Mouse (Mus musculus): ENCODE results near the gene Hepacam2. TPM values are rescaled to one million over a fixed set of nuclear protein-coding genes. Genes with fewer than 3 reads are reported as not detected.
"Not testable (repeated sequence)": the region's sequence is repeated elsewhere in the genome, so short reads cannot be mapped to it uniquely, and the experiment has no call there.

The Hepacam2 gene
- total and polyA plus RNA-seq, 2 experiments from 2014 or later, result not detected

DNA sequence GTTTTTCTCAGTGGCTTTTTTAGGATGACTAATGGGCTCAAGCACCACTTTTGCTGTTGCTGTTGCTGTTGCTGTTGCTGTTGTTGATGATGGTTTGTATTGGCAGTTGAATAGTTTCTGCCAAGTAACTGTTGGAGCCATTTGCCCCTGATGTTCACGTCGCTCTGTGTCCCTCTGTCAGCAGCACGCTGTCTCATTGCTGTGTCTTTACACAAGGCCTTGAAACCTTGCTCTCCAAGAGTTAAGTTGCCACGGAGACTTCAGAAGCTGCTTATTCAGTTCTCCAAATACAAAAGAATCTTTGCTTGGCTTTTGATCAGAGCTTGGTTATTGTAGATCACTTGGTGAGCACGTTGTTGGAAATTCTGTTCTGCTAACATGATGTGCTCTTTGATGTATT, 33.3 kb upstream of the Hepacam2 start:
- Histone ChIP-seq H3K27me3 (ENCODE audit: control insufficient read depth, insufficient read depth, low read length) (no peaks in the 10 kb centered on the region), H3K4me2 (ENCODE audit: low read depth, low read length) (no peak overlapping the region), H3K9me3 (replicated peaks; ENCODE audit: control insufficient read depth, low read length) (no peaks in the 10 kb centered on the region), H3K9ac (replicated peaks; ENCODE audit: low read depth, low read length) (no peak overlapping the region), H3K4me3 (ENCODE audit: low read depth, low read length) (no peak overlapping the region), H3K27ac (ENCODE audit: low read depth) (no peak overlapping the region), H3K36me3 (replicated peaks; ENCODE audit: control insufficient read depth, insufficient read depth, low read length) (peaks cover 6% of the 10 kb centered on the region), H3K4me1 (ENCODE audit: control insufficient read depth, insufficient read depth) (no peaks in the 10 kb centered on the region)
- 84% methylated on average over 5 of the region's 5 CpGs for WGBS
- TF ChIP-seq EP300 (IDR thresholded peaks at IDR 0.05; ENCODE audit: low read depth) (no peak), CTCF (IDR thresholded peaks at IDR 0.05; ENCODE audit: low read depth) (no peak)
- DNase-seq (ENCODE audit: low spot score) (no peak), ATAC-seq (ENCODE audit: insufficient read depth, low read depth) (no peak)

DNA sequence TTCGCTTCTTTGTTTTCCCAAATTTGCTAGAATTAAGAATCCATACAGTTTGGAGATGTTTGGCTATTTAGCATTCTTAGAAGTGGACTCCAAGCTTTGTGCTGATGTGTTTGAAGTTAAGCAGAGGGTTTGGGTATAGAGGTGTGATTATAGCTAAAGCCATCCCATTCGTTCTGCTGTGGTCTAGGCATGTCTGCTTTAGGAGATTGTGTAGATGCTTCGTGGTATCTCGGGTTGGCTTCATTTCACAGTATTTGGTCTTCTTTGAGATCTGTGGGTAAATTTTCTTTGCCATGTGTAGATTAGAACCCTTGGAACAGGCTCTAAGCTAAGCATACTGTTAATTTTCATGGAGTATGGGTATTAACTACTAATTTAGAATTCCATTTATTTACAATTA, 30.1 kb upstream of the Hepacam2 start:
- TF ChIP-seq CTCF (IDR thresholded peaks at IDR 0.05; ENCODE audit: low read depth) (no peak), EP300 (IDR thresholded peaks at IDR 0.05; ENCODE audit: low read depth) (no peak)
- Histone ChIP-seq H3K36me3 (replicated peaks; ENCODE audit: control insufficient read depth, insufficient read depth, low read length) (no peaks in the 10 kb centered on the region), H3K4me3 (ENCODE audit: low read depth, low read length) (no peak overlapping the region), H3K27ac (ENCODE audit: low read depth) (no peak overlapping the region), H3K9ac (replicated peaks; ENCODE audit: low read depth, low read length) (no peak overlapping the region), H3K9me3 (replicated peaks; ENCODE audit: control insufficient read depth, low read length) (no peaks in the 10 kb centered on the region), H3K4me2 (ENCODE audit: low read depth, low read length) (no peak overlapping the region), H3K4me1 (ENCODE audit: control insufficient read depth, insufficient read depth) (no peaks in the 10 kb centered on the region), H3K27me3 (ENCODE audit: control insufficient read depth, insufficient read depth, low read length) (no peaks in the 10 kb centered on the region)
- DNase-seq (ENCODE audit: low spot score) (no peak), ATAC-seq (ENCODE audit: insufficient read depth, low read depth) (no peak)
- 90% methylated on average over 4 of the region's 4 CpGs for WGBS

DNA sequence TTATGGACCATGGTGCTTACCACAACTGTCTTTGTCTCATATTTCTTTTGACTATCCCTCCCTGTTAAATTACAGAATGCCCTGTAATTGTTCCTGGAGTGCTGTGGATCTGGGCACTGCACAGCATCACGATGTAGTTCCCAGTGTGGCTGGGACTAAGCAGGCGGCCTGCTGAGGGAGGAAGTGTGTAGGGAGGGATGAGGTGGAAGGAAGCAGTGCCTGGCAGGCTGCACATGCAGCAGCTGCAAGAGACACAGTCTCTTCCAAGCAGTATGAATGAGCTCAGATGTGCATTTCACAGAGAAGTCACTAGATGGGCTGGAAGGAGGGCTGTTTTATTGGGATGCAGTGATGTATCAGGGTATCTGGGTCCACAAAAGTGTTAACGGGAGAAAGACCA, 14.5 kb upstream of the Hepacam2 start:
- peaks cover 10% of the 10 kb centered on the region; the same call in 1 of the 2 replicates for H3K36me3 ChIP-seq (replicated peaks; ENCODE audit: control insufficient read depth, insufficient read depth, low read length)
- 51% methylated on average over 3 of the region's 3 CpGs for WGBS
- TF ChIP-seq CTCF (IDR thresholded peaks at IDR 0.05; ENCODE audit: low read depth) (no peak), EP300 (IDR thresholded peaks at IDR 0.05; ENCODE audit: low read depth) (no peak)
- H3K4me3 ChIP-seq (ENCODE audit: low read depth, low read length), result no peak overlapping the region
- H3K27ac ChIP-seq (ENCODE audit: low read depth), result no peak overlapping the region
- ATAC-seq (ENCODE audit: insufficient read depth, low read depth) (no peak), DNase-seq (ENCODE audit: low spot score) (no peak)
- H3K9ac ChIP-seq (replicated peaks; ENCODE audit: low read depth, low read length), result no peak overlapping the region
- no peaks in the 10 kb centered on the region for H3K4me1 ChIP-seq (ENCODE audit: control insufficient read depth, insufficient read depth)
- no peak overlapping the region for H3K4me2 ChIP-seq (ENCODE audit: low read depth, low read length)
- H3K27me3 ChIP-seq (ENCODE audit: control insufficient read depth, insufficient read depth, low read length), result no peaks in the 10 kb centered on the region
- H3K9me3 ChIP-seq (replicated peaks; ENCODE audit: control insufficient read depth, low read length), result no peaks in the 10 kb centered on the region

DNA sequence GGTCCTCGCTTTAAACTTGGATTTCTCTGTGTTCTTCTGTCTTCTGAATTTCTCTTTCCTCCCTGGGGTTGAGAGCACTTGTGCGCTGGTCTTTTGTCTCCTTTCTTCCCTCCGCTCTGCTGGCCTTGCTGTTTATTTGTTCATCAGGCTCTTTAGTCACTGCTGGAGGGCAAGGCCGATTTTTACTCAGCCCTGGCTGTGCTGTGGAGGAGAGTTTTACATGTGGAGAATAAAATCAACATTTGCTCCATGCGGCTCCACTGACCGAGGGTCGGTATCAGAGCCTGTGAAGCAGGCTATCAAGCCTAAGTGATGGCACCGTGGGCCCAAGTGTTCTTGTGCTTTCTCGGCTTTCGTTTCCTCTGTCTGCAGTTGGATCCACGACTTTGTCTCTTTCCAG, 13.5 kb upstream of the Hepacam2 start:
- Histone ChIP-seq H3K4me2 (ENCODE audit: low read depth, low read length) (no peak overlapping the region), H3K4me1 (ENCODE audit: control insufficient read depth, insufficient read depth) (no peaks in the 10 kb centered on the region)
- ATAC-seq (ENCODE audit: insufficient read depth, low read depth), result no peak

DNA sequence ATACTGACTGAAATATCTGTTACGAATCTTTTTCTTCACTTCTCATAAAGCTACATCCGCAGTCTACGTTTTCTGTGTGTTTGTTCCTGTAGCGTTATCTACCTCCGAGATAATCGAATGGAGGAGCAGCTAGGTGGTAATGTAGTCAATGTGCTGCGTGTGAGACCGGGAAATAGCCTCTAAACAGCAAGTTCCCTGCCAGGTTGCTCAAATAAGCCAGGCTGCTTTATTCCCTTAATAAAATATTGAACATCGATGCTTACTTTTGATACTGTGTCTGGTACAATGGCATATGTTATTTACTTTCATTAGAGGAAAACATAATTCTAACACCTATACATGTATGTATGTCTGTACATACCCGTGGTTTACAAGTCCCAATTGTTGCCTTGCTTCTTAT, 13.0 kb upstream of the Hepacam2 start:
- DNase-seq (ENCODE audit: low spot score) (no peak), ATAC-seq (ENCODE audit: insufficient read depth, low read depth) (no peak)
- Histone ChIP-seq H3K27ac (ENCODE audit: low read depth) (no peak overlapping the region), H3K4me3 (ENCODE audit: low read depth, low read length) (no peak overlapping the region), H3K4me2 (ENCODE audit: low read depth, low read length) (no peak overlapping the region), H3K4me1 (ENCODE audit: control insufficient read depth, insufficient read depth) (no peaks in the 10 kb centered on the region), H3K9me3 (replicated peaks; ENCODE audit: control insufficient read depth, low read length) (no peaks in the 10 kb centered on the region), H3K9ac (replicated peaks; ENCODE audit: low read depth, low read length) (no peak overlapping the region), H3K36me3 (replicated peaks; ENCODE audit: control insufficient read depth, insufficient read depth, low read length) (no peaks in the 10 kb centered on the region; the same call in 1 of the 2 replicates), H3K27me3 (ENCODE audit: control insufficient read depth, insufficient read depth, low read length) (no peaks in the 10 kb centered on the region)
- TF ChIP-seq CTCF (IDR thresholded peaks at IDR 0.05; ENCODE audit: low read depth) (no peak), EP300 (IDR thresholded peaks at IDR 0.05; ENCODE audit: low read depth) (no peak)
- 77% methylated on average over 10 of the region's 10 CpGs for WGBS

More for the DNA sequence above, 13.5 kb upstream of the Hepacam2 start:
- Histone ChIP-seq H3K4me3 (ENCODE audit: low read depth, low read length) (no peak overlapping the region), H3K36me3 (replicated peaks; ENCODE audit: control insufficient read depth, insufficient read depth, low read length) (no peaks in the 10 kb centered on the region), H3K9ac (replicated peaks; ENCODE audit: low read depth, low read length) (no peak overlapping the region), H3K27me3 (ENCODE audit: control insufficient read depth, insufficient read depth, low read length) (no peaks in the 10 kb centered on the region), H3K27ac (ENCODE audit: low read depth) (no peak overlapping the region), H3K9me3 (replicated peaks; ENCODE audit: control insufficient read depth, low read length) (no peaks in the 10 kb centered on the region)
- no peak for DNase-seq (ENCODE audit: low spot score)
- TF ChIP-seq CTCF (IDR thresholded peaks at IDR 0.05; ENCODE audit: low read depth) (no peak), EP300 (IDR thresholded peaks at IDR 0.05; ENCODE audit: low read depth) (no peak)
- WGBS, result 75% methylated on average over 11 of the region's 11 CpGs

DNA sequence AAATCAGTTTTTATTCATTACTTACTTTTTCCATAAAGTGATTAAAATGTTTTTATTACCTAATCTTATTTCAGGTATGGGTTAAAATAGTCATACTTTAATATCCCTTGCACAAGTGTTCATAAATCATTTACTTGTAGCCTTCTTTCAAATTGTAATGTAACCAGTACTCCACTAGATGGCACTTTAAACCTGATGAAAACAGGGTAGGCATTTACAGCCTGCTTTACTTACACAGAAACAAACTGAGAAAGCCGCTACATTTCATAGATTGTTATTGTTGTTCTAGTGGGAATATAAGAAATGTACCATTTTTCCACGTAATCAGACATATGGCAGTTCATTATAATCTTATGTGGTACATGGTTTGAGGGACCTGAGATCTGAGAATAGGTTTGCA, 11.7 kb upstream of the Hepacam2 start:
- DNase-seq (ENCODE audit: low spot score) (peak; percentile 59), ATAC-seq (ENCODE audit: insufficient read depth, low read depth) (no peak)
- Histone ChIP-seq H3K9ac (replicated peaks; ENCODE audit: low read depth, low read length) (no peak overlapping the region), H3K36me3 (replicated peaks; ENCODE audit: control insufficient read depth, insufficient read depth, low read length) (no peaks in the 10 kb centered on the region; the same call in 1 of the 2 replicates), H3K4me1 (ENCODE audit: control insufficient read depth, insufficient read depth) (no peaks in the 10 kb centered on the region), H3K4me3 (ENCODE audit: low read depth, low read length) (no peak overlapping the region), H3K27ac (ENCODE audit: low read depth) (no peak overlapping the region), H3K4me2 (ENCODE audit: low read depth, low read length) (no peak overlapping the region), H3K9me3 (replicated peaks; ENCODE audit: control insufficient read depth, low read length) (no peaks in the 10 kb centered on the region), H3K27me3 (ENCODE audit: control insufficient read depth, insufficient read depth, low read length) (no peaks in the 10 kb centered on the region)
- TF ChIP-seq CTCF (IDR thresholded peaks at IDR 0.05; ENCODE audit: low read depth), result peak; percentile 66
- TF ChIP-seq EP300 (IDR thresholded peaks at IDR 0.05; ENCODE audit: low read depth), result no peak
- WGBS, result 17% methylated on average over 2 of the region's 2 CpGs

DNA sequence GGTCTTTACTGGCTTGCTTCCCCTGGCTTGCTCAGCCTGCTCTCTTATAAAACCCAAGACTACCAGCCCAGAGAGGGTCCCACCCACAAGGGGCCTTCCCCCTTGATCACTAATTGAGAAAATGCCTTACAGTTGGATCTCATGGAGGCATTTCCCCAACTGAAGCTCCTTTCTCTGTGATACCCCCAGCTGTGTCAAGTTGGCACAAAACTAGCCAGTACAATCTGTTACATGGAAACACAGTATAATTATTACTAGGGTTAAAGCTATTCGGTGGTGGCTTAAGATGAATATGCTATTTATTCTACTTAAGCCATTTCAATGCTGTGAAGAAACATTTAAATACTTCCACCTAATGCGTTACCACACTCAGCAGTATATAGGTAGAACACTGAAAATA, 10.1 kb upstream of the Hepacam2 start:
- not testable (repeated sequence) for H3K36me3 ChIP-seq (replicated peaks; ENCODE audit: control insufficient read depth, insufficient read depth, low read length); DNase-seq (ENCODE audit: low spot score); H3K27me3 ChIP-seq (ENCODE audit: control insufficient read depth, insufficient read depth, low read length); H3K4me2 ChIP-seq (ENCODE audit: low read depth, low read length); H3K4me1 ChIP-seq (ENCODE audit: control insufficient read depth, insufficient read depth); H3K27ac ChIP-seq (ENCODE audit: low read depth); ATAC-seq (ENCODE audit: insufficient read depth, low read depth); H3K9ac ChIP-seq (replicated peaks; ENCODE audit: low read depth, low read length); H3K4me3 ChIP-seq (ENCODE audit: low read depth, low read length); H3K9me3 ChIP-seq (replicated peaks; ENCODE audit: control insufficient read depth, low read length)
- WGBS, result 88% methylated on average over 2 of the region's 2 CpGs

Data from heart, postnatal 0 days (tissue).